Mouse (Mus musculus) heart, postnatal 14 days (tissue): ENCODE measurements around the gene Olfr447. TPM values are rescaled to one million over a fixed set of nuclear protein-coding genes. Genes with fewer than 3 reads are reported as not detected.

Source experiments
- DNase-seq, 2 experiments: peaks; one replicate each; pipeline ENCODE4 v3.0.0; 2021 to 2022
- intact Hi-C: fragments of 180-260 bp; cut with DNase I; formaldehyde crosslinking; loops from one replicate; pipeline ENCODE4 v1.15.1; 2025
- long read RNA-seq, 2 experiments: library from polyadenylated mRNA; stranded (forward); transcript quantifications; one replicate each; pipeline ENCODE4 v2.0.0; 2021
- total RNA-seq, 2 experiments: library from RNA; stranded (reverse); gene quantifications; 2 replicates each; pipeline ENCODE4 v1.2.3; 2021

Gene Olfr447
- not detected for total RNA-seq
- long read RNA-seq, experiment 1: 0 reads
- long read RNA-seq, experiment 2: 0 reads

- no peak for DNase-seq
- intact Hi-C loops: no loop called here
Measured at GRCm38 (mm10) chr6:42908578-42908977, at the start of gene Olfr447. Olfr447 (plus strand) TSS chr6:42908878.

GRCm38 (mm10) chr6:42860222-42860819, 48.4 kb upstream of the Olfr447 start:
- intact Hi-C loops: loop anchor here (5.0 to 10.0 kb wide), 3 partner anchors 248 to 1096 kb away; no protein-coding TSS in a partner anchor
- DNase-seq: peak in 1 of 2 experiments; percentile 47

- intact Hi-C loops: loop anchor here (10.0 kb wide), 1 partner anchor 1105 kb away; no protein-coding TSS in a partner anchor
- no peak for DNase-seq
Measured at GRCm38 (mm10) chr6:42869695-42870094, 39.0 kb upstream of the Olfr447 start.

GRCm38 (mm10) chr6:42876323-42876722, 32.4 kb upstream of the Olfr447 start:
- intact Hi-C loops: no loop called here

GRCm38 (mm10) chr6:42890141-42890540, 18.5 kb upstream of the Olfr447 start, which contains the start of gene Olfr448:
Olfr448 (plus strand) TSS chr6:42890441.
- DNase-seq: no peak
- intact Hi-C loops: no loop called here

More at GRCm38 (mm10) chr6:42876323-42876722, 32.4 kb upstream of the Olfr447 start:
- DNase-seq: no peak

GRCm38 (mm10) chr6:42900345-42900744, 8.3 kb upstream of the Olfr447 start:
- intact Hi-C loops: no loop called here
- no peak for DNase-seq

GRCm38 (mm10) chr6:42921077-42921476, 12.4 kb downstream of the Olfr447 start, which contains the start of gene Olfr446:
Olfr446 (plus strand) TSS chr6:42921377.
- no peak for DNase-seq
- intact Hi-C loops: loop anchor here (10.0 kb wide), 1 partner anchor 74 kb away; no protein-coding TSS in a partner anchor

GRCm38 (mm10) chr6:42948767-42949166, 40.1 kb downstream of the Olfr447 start, which contains the start of gene Olfr444:
Olfr444 (plus strand) TSS chr6:42949067.
- intact Hi-C loops: no loop called here

More at GRCm38 (mm10) chr6:42948767-42949166, 40.1 kb downstream of the Olfr447 start, which contains the start of gene Olfr444:
- DNase-seq: no peak

Other genes with a start within 250 kb of the Olfr447 start
- gene Tcaf1, start 198.8 kb upstream of the Olfr447 start, total RNA-seq: 10 to 100 TPM; 18.1 to 18.6 TPM
- not detected for gene Olfr453, start 169.5 kb upstream of the Olfr447 start, total RNA-seq
- gene Olfr38, start 152.5 kb upstream of the Olfr447 start, total RNA-seq: not detected
- gene Olfr452, start 123.8 kb upstream of the Olfr447 start, total RNA-seq: not detected
- not detected for gene Olfr450, start 96.9 kb upstream of the Olfr447 start, total RNA-seq
- gene Olfr449, start 74.5 kb upstream of the Olfr447 start, total RNA-seq: not detected
- not detected for gene Olfr448, start 18.4 kb upstream of the Olfr447 start, total RNA-seq
- not detected for gene Olfr446, start 12.5 kb downstream of the Olfr447 start, total RNA-seq
- not detected for gene Olfr444, start 40.2 kb downstream of the Olfr447 start, total RNA-seq
- not detected for gene Olfr441, start 197.5 kb downstream of the Olfr447 start, total RNA-seq
- gene Olfr237-ps1, start 237.7 kb downstream of the Olfr447 start, total RNA-seq: not detected